Mouse (Mus musculus) liver, adult 2 months (tissue): ENCODE results near the gene Olfr1308.

Source experiments
- CTCF ChIP-seq: fragments of 200-500 bp; IDR thresholded peaks from 2 replicates; pipeline ENCODE4 v1.5.1; 2011; ENCODE audit warnings: low read depth, low read length, control low read depth
- POLR2A ChIP-seq: fragments of 200-500 bp; IDR thresholded peaks from 2 replicates; pipeline ENCODE4 v1.6.1; 2011; ENCODE audit warnings: low read length, control low read depth; ENCODE audit not compliant: insufficient read depth; ENCODE audit errors: extremely low read depth

DNA sequence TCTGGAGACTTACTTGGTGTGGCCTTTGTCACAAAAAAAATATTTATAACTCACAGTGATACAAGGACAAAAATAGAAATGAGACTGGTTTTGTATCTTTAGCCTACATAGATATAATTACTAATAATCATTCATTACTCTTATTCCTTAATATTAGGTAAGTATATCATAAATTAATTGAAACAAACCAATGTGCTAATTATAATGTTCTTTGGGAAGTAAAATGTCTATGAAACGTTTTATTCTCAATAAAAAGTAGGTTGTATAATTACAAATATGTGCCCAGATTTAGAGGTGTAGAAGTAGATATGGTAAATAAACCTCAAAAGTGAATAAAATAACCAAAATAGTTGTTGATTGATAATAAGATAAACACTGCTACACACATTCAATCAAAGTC is at the start of gene Olfr1308:
- TF ChIP-seq CTCF (no peak), POLR2A (no peak)
